7 mouse cellular contexts compared by ENCODE assay signal in the genomic region with DNA sequence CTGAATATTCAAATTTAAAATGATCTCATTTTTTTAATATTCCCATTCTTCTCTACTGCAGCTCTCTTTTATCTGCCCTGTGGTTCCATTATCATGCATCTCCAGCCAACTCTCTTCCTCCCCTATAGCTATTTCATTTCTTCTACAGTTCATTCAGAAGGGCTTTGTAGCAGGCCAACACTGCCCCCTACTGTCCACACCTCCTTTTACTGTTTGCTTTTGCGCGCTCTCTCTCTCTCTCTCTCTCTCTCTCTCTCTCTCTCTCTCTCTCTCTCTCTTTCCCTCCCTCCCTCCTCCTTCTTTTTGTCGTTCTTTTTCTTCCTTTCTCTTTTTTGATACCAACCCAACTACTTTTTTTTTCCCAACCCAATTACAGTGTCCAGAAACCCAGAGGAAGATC. TPM values are rescaled to one million over a fixed set of nuclear protein-coding genes. Genes with fewer than 3 reads are reported as not detected.
A peak's percentile ranks its signal among the peaks of the same experiment; 100 is the strongest.
DNase-seq lines count a peak whose midpoint lies in the region; ATAC-seq and TF ChIP-seq lines count a peak whose summit lies in the region.

No protein-coding gene starts in this region.

- TF ChIP-seq RAD21 in MEL (IDR thresholded peaks at IDR 0.05; ENCODE audit: low read depth, low read length): peak; percentile 81

- no peaks in the 10 kb centered on the region for H3K27me3 ChIP-seq in MEL (ENCODE audit: control insufficient read depth in 1 of 2, insufficient read depth in 2 of 2, low read length in 2 of 2)

- no peak overlapping the region for H3K4me3 ChIP-seq in MEL (ENCODE audit: control insufficient read depth in 1 of 2, insufficient read depth in 1 of 2, low read depth in 2 of 2, low read length in 2 of 2)

- TF ChIP-seq CTCF in MEL (IDR thresholded peaks at IDR 0.05 in 2 of 3, conservative IDR thresholded peaks at IDR 0.05 in 1 of 3; ENCODE audit: control insufficient read depth in 1 of 3, insufficient read depth in 1 of 3, low read depth in 2 of 3, low read length in 3 of 3, poor library complexity in 1 of 3, severe bottlenecking in 1 of 3): peak; percentile 50 to 77 (median 74)

- H3K9me3 ChIP-seq in MEL (replicated peaks; ENCODE audit: insufficient read depth, low read length): no peaks in the 10 kb centered on the region

- no peak overlapping the region for H3K27ac ChIP-seq in MEL (ENCODE audit: control insufficient read depth, low read depth, low read length)

- peak; percentile 74 for DNase-seq in MEL (ENCODE audit: low read depth, low spot score)
- DNase-seq in cerebellum, adult 18-20 months: peak; percentile 78 to 81
- peak; percentile 75 for DNase-seq in gastrocnemius, adult 18-20 months (ENCODE audit: low spot score)
- peak; percentile 69 to 90 for DNase-seq in layer of hippocampus, adult 18-20 months (ENCODE audit: low spot score in 2 of 2)
- DNase-seq in lung, postnatal 14 days: peak; percentile 89
- peak; percentile 36 for DNase-seq in skeletal muscle tissue, adult 2 months (ENCODE audit: low read depth, low spot score)

- no peak overlapping the region for H3K9ac ChIP-seq in MEL (ENCODE audit: control insufficient read depth, low read depth, low read length, poor library complexity, severe bottlenecking)

- TF ChIP-seq EP300 in MEL (IDR thresholded peaks at IDR 0.05; ENCODE audit: low read depth in 1 of 2, low read length in 2 of 2): 0 out of 4 replicates have a peak, but pooled peaks have one; percentile 11 to 23

- no peak for TF ChIP-seq POLR2A in MEL (IDR thresholded peaks at IDR 0.05; ENCODE audit: control insufficient read depth in 1 of 2, insufficient read depth in 1 of 2, low read depth in 1 of 2, low read length in 2 of 2, poor library complexity in 1 of 2)

- peak; percentile 87 for ATAC-seq in CD4-positive, CD25-positive, alpha-beta regulatory T cell, adult 4 months

- H3K36me3 ChIP-seq in MEL (ENCODE audit: control insufficient read depth in 1 of 2, insufficient read depth in 2 of 2, low read length in 2 of 2): no peaks in the 10 kb centered on the region

- no peaks in the 10 kb centered on the region for H3K4me1 ChIP-seq in MEL (ENCODE audit: control insufficient read depth in 1 of 2, insufficient read depth in 2 of 2, low read length in 2 of 2)

- H3K79me2 ChIP-seq in MEL (ENCODE audit: control insufficient read depth, insufficient read depth, low read length, poor library complexity): no peaks in the 10 kb centered on the region

TF ChIP-seq in MEL, 35 proteins besides CTCF, POLR2A, EP300 and RAD21:
- peak; percentile 60 for TF ChIP-seq GATA1 (IDR thresholded peaks at IDR 0.05; ENCODE audit: low read depth, low read length)
- no peak for TF ChIP-seq ZKSCAN1 (IDR thresholded peaks at IDR 0.05; ENCODE audit: low read depth, low read length)
- no peak for TF ChIP-seq USF1 (IDR thresholded peaks at IDR 0.05; ENCODE audit: low read depth, low read length)
- TF ChIP-seq SIN3A (IDR thresholded peaks at IDR 0.05; ENCODE audit: low read length): no peak
- TF ChIP-seq CHD1 (IDR thresholded peaks at IDR 0.05; ENCODE audit: low read depth, low read length): no peak
- no peak for TF ChIP-seq RCOR1 (IDR thresholded peaks at IDR 0.05; ENCODE audit: low read depth, low read length)
- peak; percentile 70 for TF ChIP-seq ZC3H11A (IDR thresholded peaks at IDR 0.05; ENCODE audit: low read depth, low read length)
- TF ChIP-seq MYB (IDR thresholded peaks at IDR 0.05; ENCODE audit: low read depth, low read length): no peak
- TF ChIP-seq ZMIZ1 (IDR thresholded peaks at IDR 0.05; ENCODE audit: low read depth, low read length): no peak
- TF ChIP-seq TAL1 (IDR thresholded peaks at IDR 0.05; ENCODE audit: low read length): no peak
- no peak for TF ChIP-seq ETS1 (IDR thresholded peaks at IDR 0.05; ENCODE audit: low read depth, low read length)
- TF ChIP-seq KAT2A (conservative IDR thresholded peaks at IDR 0.05; ENCODE audit: low read depth, low read length): no peak
- no peak for TF ChIP-seq POLR2AphosphoS5 (IDR thresholded peaks at IDR 0.05; ENCODE audit: borderline replicate concordance, low read depth, low read length)
- no peak for TF ChIP-seq TBP (IDR thresholded peaks at IDR 0.05; ENCODE audit: low read depth, low read length)
- TF ChIP-seq E2F4 (IDR thresholded peaks at IDR 0.05; ENCODE audit: borderline replicate concordance, low read depth, low read length): no peak
- TF ChIP-seq MAZ (IDR thresholded peaks at IDR 0.05; ENCODE audit: low read depth, low read length): no peak
- TF ChIP-seq GABPA (IDR thresholded peaks at IDR 0.05; ENCODE audit: low read depth, low read length): no peak
- TF ChIP-seq NRF1 (IDR thresholded peaks at IDR 0.05; ENCODE audit: insufficient read depth, low read depth, low read length, poor library complexity, severe bottlenecking): no peak
- no peak for TF ChIP-seq MXI1 (IDR thresholded peaks at IDR 0.05; ENCODE audit: low read depth, low read length)
- no peak for TF ChIP-seq BHLHE40 (IDR thresholded peaks at IDR 0.05; ENCODE audit: borderline replicate concordance, low read depth, low read length)
- TF ChIP-seq HCFC1 (IDR thresholded peaks at IDR 0.05; ENCODE audit: low read depth, low read length): no peak
- TF ChIP-seq ELF1 (IDR thresholded peaks at IDR 0.05; ENCODE audit: low read depth, low read length): no peak
- TF ChIP-seq TCF12 (IDR thresholded peaks at IDR 0.05; ENCODE audit: low read depth, low read length): no peak
- no peak for TF ChIP-seq UBTF (IDR thresholded peaks at IDR 0.05; ENCODE audit: borderline replicate concordance, insufficient read depth, low read depth, low read length)
- TF ChIP-seq ZNF384 (IDR thresholded peaks at IDR 0.05; ENCODE audit: low read depth, low read length): peak; percentile 31; the same call in 1 of the 2 replicates
- TF ChIP-seq NELFE (IDR thresholded peaks at IDR 0.05; ENCODE audit: low read depth, low read length): no peak
- no peak for TF ChIP-seq CHD2 (IDR thresholded peaks at IDR 0.05; ENCODE audit: low read length)
- TF ChIP-seq MAX (IDR thresholded peaks at IDR 0.05; ENCODE audit: low read length): no peak
- no peak for TF ChIP-seq MYC (IDR thresholded peaks at IDR 0.05; ENCODE audit: low read depth, low read length)
- no peak for TF ChIP-seq POLR2AphosphoS2 (IDR thresholded peaks at IDR 0.05; ENCODE audit: low read length)
- TF ChIP-seq SMC3 (IDR thresholded peaks at IDR 0.05; ENCODE audit: low read depth, low read length): peak; percentile 75
- TF ChIP-seq MEF2A (IDR thresholded peaks at IDR 0.05; ENCODE audit: extremely low read depth, insufficient replicate concordance, low read depth, low read length, poor library complexity, severe bottlenecking): no peak
- TF ChIP-seq MAFK (IDR thresholded peaks at IDR 0.05; ENCODE audit: borderline replicate concordance, low read depth, low read length): no peak
- no peak for TF ChIP-seq USF2 (IDR thresholded peaks at IDR 0.05; ENCODE audit: borderline replicate concordance in 1 of 2, insufficient read depth in 1 of 2, low read depth in 1 of 2, low read length in 2 of 2)
- peak; percentile 93 for TF ChIP-seq JUND (IDR thresholded peaks at IDR 0.05; ENCODE audit: low read depth, low read length)

RNA-seq across cellular contexts. Expression of a gene that starts 21.4 kb away (rescaled TPM):
- not detected for polyA plus RNA-seq in CD4-positive, CD25-positive, alpha-beta regulatory T cell, adult 4 months (2017; shearing (Covaris generic))
- not detected in 2 replicates for total RNA-seq in MEL (2012; rRNA removed)
- polyA plus RNA-seq in MEL (2012; ENCODE audit: insufficient read depth in 1 of 2, insufficient read length in 2 of 2, low read depth in 1 of 2, low replicate concordance in 2 of 2, missing spikeins in 1 of 2): not detected
- total RNA-seq in gastrocnemius, adult 18-20 months (2021): not detected
- not detected for total RNA-seq in layer of hippocampus, adult 18-20 months (2021)

Comparison
In these comparisons a context has a peak if more than half of its experiments do, and no peak if none do; other contexts are left out.
1. DNase-seq: peak in every context shown above with its lines; median percentile 89 in lung, postnatal 14 days; 80 in cerebellum, adult 18-20 months; 80 in layer of hippocampus, adult 18-20 months; 75 in gastrocnemius, adult 18-20 months; 74 in MEL; 36 in skeletal muscle tissue, adult 2 months.